Mouse (Mus musculus): ENCODE data around the gene Fez2.

GRCm38 (mm10) chr17:78382321-78382720, 35.6 kb downstream of the Fez2 start:
- TF ChIP-seq POLR2A (IDR thresholded peaks at IDR 0.05; ENCODE audit: control insufficient read depth, low read depth, low read length) (no peak), CTCF (IDR thresholded peaks at IDR 0.05; ENCODE audit: control insufficient read depth, insufficient read depth, insufficient replicate concordance, low read depth, low read length) (no peak)
